Mouse (Mus musculus) induced T-regulatory cell, adult 2 months (primary cell): Measurements from ENCODE around the gene Cacna2d3.

Experiments used
- DNase-seq: peaks from one replicate; pipeline ENCODE4 v3.0.0-alpha.2; 2012; ENCODE audit warnings: low read depth

Gene Cacna2d3

DNA sequence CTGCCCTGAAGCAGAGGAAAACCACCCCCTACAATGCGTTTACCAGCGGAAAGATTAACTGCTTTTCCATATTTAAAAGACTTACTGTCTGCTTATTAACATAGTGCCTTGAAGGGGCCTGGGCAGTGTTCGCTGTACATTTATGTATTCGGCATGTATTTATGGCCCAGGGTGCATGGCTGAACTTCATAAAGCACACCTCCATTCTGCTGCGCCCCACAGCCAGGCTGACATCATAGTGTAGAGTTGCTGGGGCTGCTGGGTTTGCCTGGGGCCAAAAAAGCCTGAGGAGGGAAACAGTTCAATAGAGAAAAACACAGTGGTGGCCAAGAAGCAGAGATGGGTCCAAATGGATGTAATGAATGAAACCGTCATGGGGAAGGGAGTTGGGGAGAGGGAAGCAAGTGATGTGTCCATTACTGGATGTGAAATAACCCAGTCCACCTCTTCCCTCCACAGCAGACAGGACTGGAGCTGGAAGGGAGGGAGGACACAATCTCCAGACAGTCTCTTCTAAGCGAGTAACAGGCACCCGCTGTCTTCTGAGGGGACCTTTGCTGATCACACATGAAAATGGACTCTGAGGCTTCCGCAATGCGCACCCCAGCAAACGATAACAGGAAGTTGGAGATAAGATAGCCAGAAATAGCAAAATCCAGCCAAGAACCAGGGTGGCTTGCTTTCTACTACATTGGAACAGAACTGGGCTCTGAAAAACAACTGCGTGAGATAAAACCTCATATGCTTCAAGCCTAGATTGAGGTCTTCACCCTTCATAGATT lies 798.3 kb downstream of the Cacna2d3 start:
- no peak for DNase-seq

DNA sequence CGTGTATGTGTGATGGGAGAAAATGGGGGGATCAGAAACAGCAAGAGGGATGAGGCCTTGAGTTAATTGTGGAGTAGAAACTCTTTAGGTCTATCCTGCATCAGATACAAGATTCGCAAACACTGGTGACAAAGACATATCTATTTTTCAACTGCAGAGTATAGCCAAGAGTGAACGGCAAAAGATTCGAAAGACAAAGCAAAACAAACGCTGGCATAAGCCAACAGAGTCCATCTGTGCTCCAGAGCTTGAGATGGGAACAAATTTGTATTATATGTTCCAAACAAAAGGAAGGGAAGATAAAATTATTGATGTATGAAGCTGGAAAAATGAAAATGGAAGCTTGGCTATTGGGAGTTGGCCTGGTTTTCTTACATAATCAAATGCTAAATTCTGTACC lies 802.8 kb downstream of the Cacna2d3 start:
- no peak for DNase-seq

DNA sequence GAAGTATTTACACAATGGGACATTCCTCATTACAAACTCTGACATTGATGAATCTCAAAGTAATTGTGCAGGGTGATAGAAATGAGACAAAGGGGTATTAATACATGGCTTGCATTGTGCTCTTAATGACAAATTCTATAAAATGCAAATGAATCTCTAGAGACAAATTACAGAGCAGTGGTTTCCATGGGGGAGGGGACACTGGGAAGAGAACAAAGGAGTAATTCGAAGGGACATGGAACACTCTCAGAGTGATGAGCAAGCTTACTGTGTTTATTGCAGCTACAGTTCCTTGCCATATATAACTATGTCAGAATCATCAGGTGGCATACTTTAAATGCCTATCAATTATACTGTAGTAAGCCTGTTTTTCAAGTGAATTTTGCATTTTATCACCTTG lies 806.7 kb downstream of the Cacna2d3 start:
- DNase-seq, result no peak

DNA sequence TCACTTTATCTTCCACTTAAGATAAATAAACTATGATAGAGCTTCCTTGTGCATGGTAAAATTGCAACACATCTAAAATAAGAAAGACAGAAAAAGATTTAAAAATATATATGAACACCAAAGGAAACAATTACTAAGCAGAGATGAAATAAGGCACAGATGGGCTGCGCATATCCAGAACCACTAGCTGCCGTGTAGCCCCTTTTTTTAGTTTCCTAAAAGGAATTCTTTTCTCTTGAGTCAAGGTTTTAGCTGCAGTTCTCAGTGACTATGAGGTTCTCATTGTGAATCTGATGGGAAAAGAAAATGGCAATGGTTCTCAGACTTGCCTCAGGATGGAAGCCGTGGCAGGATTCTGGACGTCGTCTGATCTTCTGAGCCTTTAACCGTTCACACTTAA lies 814.0 kb downstream of the Cacna2d3 start:
- no peak for DNase-seq

DNA sequence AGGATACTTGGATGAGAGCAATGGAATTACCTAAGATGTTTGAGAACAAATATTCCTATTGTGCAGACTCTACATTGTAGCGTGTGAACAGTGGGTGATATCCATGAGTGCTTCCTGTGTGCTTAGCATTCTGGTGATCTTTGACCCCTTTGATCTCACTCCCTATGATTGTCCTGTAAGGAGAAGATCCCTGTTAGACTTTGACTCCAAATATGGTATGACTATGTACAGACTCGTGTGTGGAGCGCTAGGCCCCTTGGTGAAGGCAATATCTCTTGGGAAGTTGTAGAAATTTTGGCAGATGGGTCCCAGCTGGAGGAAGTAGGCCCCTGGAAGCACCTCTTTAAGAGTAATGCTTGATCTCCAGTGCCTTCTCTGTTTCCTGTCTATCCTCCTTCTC lies 829.1 kb downstream of the Cacna2d3 start:
- DNase-seq, result no peak

DNA sequence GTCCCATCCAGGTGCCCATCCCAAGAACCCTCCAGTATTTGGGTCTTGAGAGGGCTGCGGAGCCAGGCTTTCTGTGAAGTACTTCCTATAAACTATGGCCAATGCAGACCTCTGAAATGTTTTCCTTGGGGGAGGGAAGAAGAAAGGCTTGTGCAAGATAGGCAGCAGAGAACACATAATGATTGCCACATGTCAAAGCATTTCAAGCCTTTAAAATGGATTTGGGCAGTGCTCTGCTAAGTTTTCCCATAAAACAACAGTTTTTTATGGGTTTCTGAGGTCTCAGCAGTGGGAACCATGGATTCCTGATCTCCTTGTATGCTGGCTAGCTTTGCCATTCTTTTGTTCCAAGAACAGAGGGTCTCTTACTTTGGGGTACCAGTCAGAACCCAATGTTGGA lies 834.3 kb downstream of the Cacna2d3 start:
- no peak for DNase-seq

DNA sequence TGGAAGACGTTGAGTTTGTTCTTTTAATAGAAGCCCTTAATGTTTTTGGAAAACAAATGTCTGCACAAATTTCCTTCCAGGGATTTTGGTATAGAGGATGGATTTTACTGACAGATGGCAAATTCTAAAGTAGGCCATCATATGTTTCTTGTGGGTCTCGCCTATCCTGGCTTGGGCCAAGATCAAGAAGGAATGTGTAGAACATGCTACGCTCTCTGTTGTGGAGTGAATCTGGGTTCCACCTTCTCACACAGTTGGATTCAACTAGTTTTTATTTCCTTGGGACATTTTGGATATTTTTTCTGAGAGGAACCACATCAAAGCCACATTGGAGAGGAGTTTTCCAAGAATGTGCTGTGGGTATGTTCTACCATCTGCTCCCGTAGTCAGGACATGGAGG lies 835.0 kb downstream of the Cacna2d3 start:
- no peak for DNase-seq

DNA sequence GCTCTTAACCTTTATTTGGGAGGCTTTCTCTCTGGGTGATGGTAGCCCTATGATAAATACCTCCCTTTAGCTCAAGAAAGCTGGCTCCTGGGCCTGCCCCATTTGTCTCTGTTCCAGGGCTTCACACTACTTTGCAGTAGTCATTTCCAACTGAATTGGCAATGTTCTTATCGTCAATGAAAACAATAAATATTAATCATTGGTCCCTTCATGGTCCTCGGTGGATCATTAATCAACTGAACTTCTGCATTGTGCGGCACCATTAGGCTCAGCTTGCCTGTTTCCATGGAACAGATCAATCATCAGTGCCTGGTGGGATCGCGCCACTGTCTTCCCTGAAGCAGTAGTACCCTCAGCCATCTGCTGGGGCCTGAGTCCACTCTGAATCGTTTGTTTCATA lies 850.7 kb downstream of the Cacna2d3 start:
- DNase-seq, result no peak

DNA sequence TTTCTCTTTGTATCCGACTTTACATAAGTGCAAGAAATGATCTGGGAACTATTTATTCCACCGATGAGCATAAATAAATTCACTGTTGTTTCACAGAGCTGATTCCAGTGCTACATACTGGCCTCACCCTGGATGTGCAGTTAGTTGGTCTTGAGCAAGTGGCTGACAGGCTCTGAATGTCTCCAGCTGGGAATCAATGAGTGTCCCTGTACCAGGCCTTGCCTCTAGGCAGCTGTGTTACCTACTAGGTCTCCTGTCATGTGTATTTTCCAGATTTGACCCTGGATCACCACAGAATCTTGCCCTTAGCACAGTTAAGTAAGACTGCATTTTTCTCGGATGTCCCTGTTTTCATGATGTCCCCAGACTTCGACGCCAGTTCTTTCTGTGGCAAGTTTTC lies 851.3 kb downstream of the Cacna2d3 start:
- no peak for DNase-seq

DNA sequence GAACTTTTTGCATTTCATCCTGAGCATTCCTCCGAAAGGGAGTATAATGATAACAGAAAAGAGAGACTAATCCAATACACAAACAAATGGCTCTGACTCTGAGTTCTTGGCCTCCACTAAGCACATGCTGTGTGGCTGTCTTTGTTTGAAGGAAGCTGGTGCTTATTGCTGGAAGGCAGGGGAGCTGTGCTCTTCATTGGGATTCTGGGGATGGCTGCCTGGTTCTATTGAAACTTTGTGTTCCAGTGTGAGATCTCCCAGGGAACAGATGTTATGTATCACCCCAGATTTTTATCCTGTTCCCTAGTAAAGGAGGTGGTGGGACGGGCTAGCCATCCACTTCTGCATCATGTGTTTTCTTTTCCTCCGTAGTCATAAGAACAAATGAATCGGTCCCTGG lies 856.7 kb downstream of the Cacna2d3 start:
- no peak for DNase-seq

DNA sequence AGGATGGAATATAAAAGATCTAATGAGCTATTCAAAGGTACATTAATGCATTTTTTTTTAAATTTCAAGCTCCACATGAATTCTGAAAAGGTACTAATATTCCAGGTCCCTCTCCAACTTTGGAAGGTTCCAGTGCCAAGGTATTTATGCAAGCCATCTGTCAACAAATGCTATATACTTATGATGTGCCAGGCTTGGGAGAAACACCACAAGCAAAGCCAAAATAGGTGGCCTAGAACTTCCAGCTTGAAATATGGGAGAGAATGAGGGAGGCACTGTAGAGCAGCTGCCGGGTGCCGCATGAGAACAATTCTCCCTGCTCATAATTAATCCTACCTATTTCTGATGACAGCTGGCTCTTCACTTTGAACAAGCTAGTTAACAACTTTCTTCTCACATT lies 860.5 kb downstream of the Cacna2d3 start:
- no peak for DNase-seq
